ENCODE assay signal across 26 mouse cellular contexts in the genomic region with DNA sequence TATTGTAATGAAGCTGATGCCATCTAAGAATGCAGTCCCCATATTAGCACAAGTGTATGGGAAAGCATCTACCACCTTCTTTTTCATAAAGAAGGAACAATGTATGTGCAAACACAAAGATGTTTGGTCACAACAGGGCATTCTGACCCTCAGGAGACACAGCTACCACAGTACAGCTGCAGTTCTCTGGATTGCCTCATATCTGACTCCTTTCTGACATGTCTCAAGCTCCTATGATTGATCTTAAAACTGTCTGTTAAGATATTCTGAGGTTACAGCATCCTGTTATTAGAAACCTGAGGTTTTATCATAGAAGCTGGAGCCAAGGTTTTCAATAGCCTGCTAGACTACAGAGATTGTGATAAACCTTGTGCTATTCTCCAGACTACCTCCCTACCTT.
"Had no signal": no experiment of that assay in that cellular context is flagged by ENCODE, and none has a peak within 500 bp of the region (broad histone marks: within the 10 kb centered on the region; RNA-seq: fewer than 3 reads in every experiment).

No protein-coding gene starts in this region.

- H3K36me3 ChIP-seq: embryonic facial prominence, embryonic 10.5 days; embryonic facial prominence, embryonic 12.5 days; embryonic facial prominence, embryonic 13.5 days; embryonic facial prominence, embryonic 15.5 days; forebrain, embryonic 10.5 days; forebrain, embryonic 12.5 days; forebrain, embryonic 15.5 days had no signal

- H3K4me2 ChIP-seq: embryonic facial prominence, embryonic 12.5 days; embryonic facial prominence, embryonic 13.5 days; embryonic facial prominence, embryonic 15.5 days; forebrain, embryonic 12.5 days; forebrain, embryonic 13.5 days; forebrain, embryonic 15.5 days had no signal

- DNase-seq: cerebellum, adult 8-10 months; cerebellum, adult 9-10 months; cerebellum, adult 9-11 months; cerebellum, postnatal 10 days; cerebellum, postnatal 14 days; cerebellum, postnatal 25 days; cerebellum, postnatal 36 days; embryo, embryonic 11 days; forebrain, postnatal 0 days; gastrocnemius, adult 2 months; gastrocnemius, postnatal 10 days; gastrocnemius, postnatal 14 days; gastrocnemius, postnatal 25 days; gastrocnemius, postnatal 36 days; heart, adult 11 months; heart, adult 18-20 months; heart, adult 2 months had no signal

- H3K4me1 ChIP-seq: embryonic facial prominence, embryonic 10.5 days; embryonic facial prominence, embryonic 12.5 days; embryonic facial prominence, embryonic 13.5 days; embryonic facial prominence, embryonic 15.5 days; forebrain, embryonic 10.5 days; forebrain, embryonic 12.5 days; forebrain, embryonic 13.5 days; forebrain, embryonic 15.5 days had no signal

- H3K27ac ChIP-seq: embryonic facial prominence, embryonic 10.5 days; embryonic facial prominence, embryonic 12.5 days; embryonic facial prominence, embryonic 13.5 days; embryonic facial prominence, embryonic 15.5 days; forebrain, embryonic 10.5 days; forebrain, embryonic 12.5 days; forebrain, embryonic 13.5 days; forebrain, embryonic 15.5 days; gastrocnemius, adult 2 months; heart, adult 2 months had no signal

- H3K27me3 ChIP-seq: embryonic facial prominence, embryonic 12.5 days; embryonic facial prominence, embryonic 13.5 days; embryonic facial prominence, embryonic 15.5 days; forebrain, embryonic 12.5 days; forebrain, embryonic 13.5 days; forebrain, embryonic 15.5 days had no signal

- H3K4me3 ChIP-seq: embryonic facial prominence, embryonic 10.5 days; embryonic facial prominence, embryonic 12.5 days; embryonic facial prominence, embryonic 13.5 days; embryonic facial prominence, embryonic 15.5 days; erythroblast, embryonic 14.5 days; forebrain, embryonic 10.5 days; forebrain, embryonic 12.5 days; forebrain, embryonic 13.5 days; forebrain, embryonic 15.5 days; gastrocnemius, adult 2 months; heart, adult 2 months had no signal
